Mouse (Mus musculus) liver, embryonic 14.5 days (tissue): Measurements from ENCODE around the gene Vamp3. TPM values are rescaled to one million over a fixed set of nuclear protein-coding genes. Genes with fewer than 3 reads are reported as not detected.
A peak's percentile ranks its signal among the peaks of the same experiment; 100 is the strongest.

Source experiments
- ATAC-seq: fragments of 200-750 bp; cut with Nextera tagmentation; 2 replicates; pipeline ENCODE4 v1.8.0; 2017; ENCODE audit warnings: moderate number of reproducible peaks, mild to moderate bottlenecking, moderate library complexity; ENCODE audit not compliant: insufficient read depth
- DNase-seq, 3 experiments: peaks; one replicate each; pipeline ENCODE4 v3.0.0-alpha.2; 2012 to 2013; ENCODE audit warnings: low read depth in 3 of 3, low spot score in 3 of 3
- H3K27ac ChIP-seq: fragments of 300-500 bp; sonication (generic); 2 replicates; pipeline ENCODE4 v1.5.1; 2014; ENCODE audit warnings: moderate library complexity, mild to moderate bottlenecking, control low read depth, inconsistent platforms
- H3K27me3 ChIP-seq: fragments of 300-500 bp; sonication (generic); 2 replicates; pipeline ENCODE4 v1.6.1; 2014; ENCODE audit warnings: mild to moderate bottlenecking, low read length, moderate library complexity; ENCODE audit not compliant: control insufficient read depth, insufficient read depth
- H3K36me3 ChIP-seq: fragments of 300-500 bp; sonication (generic); replicated peaks from 2 replicates; pipeline ENCODE4 v1.6.1; 2014; ENCODE audit warnings: low read depth; ENCODE audit not compliant: control insufficient read depth, insufficient read depth
- H3K4me1 ChIP-seq, 2 experiments: fragments of 200-500 bp in 1 of 2; fragments of 300-500 bp in 1 of 2; sonication (generic) in 1 of 2; replicated peaks; 2 replicates each; pipeline ENCODE4 v1.6.1; 2012 to 2014; ENCODE audit warnings: antibody characterized with exemption in 1 of 2, inconsistent platforms in 1 of 2, low read length in 1 of 2; ENCODE audit not compliant: control insufficient read depth in 2 of 2, insufficient read depth in 2 of 2
- H3K4me2 ChIP-seq: fragments of 300-500 bp; sonication (generic); 2 replicates; pipeline ENCODE4 v1.6.1; 2014; ENCODE audit warnings: low read depth, mild to moderate bottlenecking, control low read depth, moderate library complexity
- H3K4me3 ChIP-seq, 2 experiments: fragments of 200-500 bp in 1 of 2; fragments of 300-500 bp in 1 of 2; sonication (generic) in 1 of 2; 2 replicates each; pipeline ENCODE4 v1.5.1; 2012 to 2014; ENCODE audit warnings: low read depth in 2 of 2, low read length in 2 of 2, mild to moderate bottlenecking in 2 of 2, control low read depth in 1 of 2, inconsistent platforms in 1 of 2, moderate library complexity in 1 of 2; ENCODE audit not compliant: insufficient read depth in 1 of 2
- H3K9ac ChIP-seq: fragments of 300-500 bp; sonication (generic); replicated peaks from 2 replicates; pipeline ENCODE4 v1.6.1; 2014; ENCODE audit warnings: mild to moderate bottlenecking, control low read depth, moderate library complexity
- H3K9me3 ChIP-seq: fragments of 300-500 bp; sonication (generic); 2 replicates; pipeline ENCODE4 v1.6.1; 2016; ENCODE audit warnings: low read length, mixed read lengths; ENCODE audit not compliant: control insufficient read depth
- CTCF ChIP-seq: IDR thresholded peaks from 2 replicates; pipeline ENCODE4 v1.5.1; 2016; ENCODE audit warnings: antibody characterized with exemption, low read depth, control low read depth
- EP300 ChIP-seq: IDR thresholded peaks from 2 replicates; pipeline ENCODE4 v1.6.1; 2016; ENCODE audit warnings: antibody characterized with exemption, low read depth
- WGBS: fragments of 180-500 bp; shearing (Covaris S2); extraction: QIAGEN DNeasy Blood & Tissue Kit; methylation state at CpG from one replicate; pipeline ENCODE4 v1.1.7; 2014; ENCODE audit not compliant: insufficient replicate concordance; 5-methylcytosine and 5-hydroxymethylcytosine counted together
- polyA plus RNA-seq, 2 experiments: library from polyadenylated mRNA; depleted of rRNA in 1 of 2; stranded (reverse) in 1 of 2; unstranded in 1 of 2; fragments of >200 nt; fragmentation: Nextera tagmentation in 1 of 2; extraction: Ambion mirVana in 1 of 2; gene quantifications; 2 replicates each; pipeline versions ENCODE4 v1.2.1 to v1.2.3; 2012 to 2014

Gene Vamp3
- polyA plus RNA-seq, 2 experiments = 11.0 to 24.7 TPM

- Histone ChIP-seq H3K27me3 (no peaks in the 10 kb centered on the region), H3K4me2 (no peak overlapping the region), H3K9me3 (no peaks in the 10 kb centered on the region), H3K4me3 (no peak overlapping the region), H3K9ac (no peak overlapping the region), H3K4me1 (no peaks in the 10 kb centered on the region), H3K36me3 (no peaks in the 10 kb centered on the region), H3K27ac (no peak overlapping the region)
- ATAC-seq (no peak), DNase-seq (no peak)
- 70% methylated on average over 1 of the region's 1 CpGs for WGBS
- no peak for TF ChIP-seq EP300
- peak; percentile 13; the same call in 1 of the 2 replicates for TF ChIP-seq CTCF
These were observed 29.6 kb upstream of the Vamp3 start for GRCm38 (mm10) chr4:151087358-151087757.

GRCm38 (mm10) chr4:151083027-151083426, 25.3 kb upstream of the Vamp3 start:
- Histone ChIP-seq H3K4me3 (no peak overlapping the region), H3K4me2 (no peak overlapping the region), H3K36me3 (no peaks in the 10 kb centered on the region), H3K27ac (no peak overlapping the region), H3K27me3 (no peaks in the 10 kb centered on the region), H3K4me1 (no peaks in the 10 kb centered on the region), H3K9me3 (no peaks in the 10 kb centered on the region), H3K9ac (no peak overlapping the region)
- ATAC-seq = no peak
- TF ChIP-seq CTCF = no peak
- DNase-seq = no peak
- WGBS = 63% methylated on average over 5 of the region's 5 CpGs

- no peaks in the 10 kb centered on the region for H3K36me3 ChIP-seq
- no peak overlapping the region for H3K4me3 ChIP-seq
- H3K27me3 ChIP-seq = no peaks in the 10 kb centered on the region
- DNase-seq = no peak
- H3K4me1 ChIP-seq = no peaks in the 10 kb centered on the region
- H3K27ac ChIP-seq = no peak overlapping the region
- ATAC-seq = no peak
- no peak overlapping the region for H3K4me2 ChIP-seq
- H3K9me3 ChIP-seq = no peaks in the 10 kb centered on the region
- TF ChIP-seq EP300 (no peak), CTCF (no peak)
- 74% methylated on average over 13 of the region's 13 CpGs for whole genome bisulfite sequencing
- H3K9ac ChIP-seq = no peak overlapping the region
These were observed 24.2 kb upstream of the Vamp3 start for GRCm38 (mm10) chr4:151081977-151082376.

GRCm38 (mm10) chr4:151081355-151081754, 23.6 kb upstream of the Vamp3 start:
- no peaks in the 10 kb centered on the region for H3K4me1 ChIP-seq
- DNase-seq (no peak), ATAC-seq (no peak)
- no peak overlapping the region for H3K4me2 ChIP-seq
- no peaks in the 10 kb centered on the region for H3K9me3 ChIP-seq
- H3K36me3 ChIP-seq = no peaks in the 10 kb centered on the region
- no peak overlapping the region for H3K27ac ChIP-seq
- no peak overlapping the region for H3K9ac ChIP-seq
- 45% methylated on average over 2 of the region's 2 CpGs for WGBS
- TF ChIP-seq CTCF (no peak), EP300 (no peak)
- no peak overlapping the region for H3K4me3 ChIP-seq
- H3K27me3 ChIP-seq = no peaks in the 10 kb centered on the region

GRCm38 (mm10) chr4:151074817-151075216, 17.1 kb upstream of the Vamp3 start:
- Histone ChIP-seq H3K4me1 (no peaks in the 10 kb centered on the region; a peak in 1 of 4 replicates), H3K4me2 (no peak overlapping the region), H3K4me3 (no peak overlapping the region), H3K27ac (no peak overlapping the region), H3K27me3 (no peaks in the 10 kb centered on the region), H3K36me3 (no peaks in the 10 kb centered on the region), H3K9me3 (no peaks in the 10 kb centered on the region), H3K9ac (no peak overlapping the region)
- 80% methylated on average over 15 of the region's 15 CpGs for WGBS
- TF ChIP-seq EP300 = no peak
- TF ChIP-seq CTCF = no peak
- DNase-seq (no peak), ATAC-seq (no peak)
